Mouse (Mus musculus) 3T3-L1 (cell line): ENCODE results near the gene Gucy1b1.

Experiments used
- DNase-seq: peaks from one replicate; pipeline ENCODE4 v3.0.0-alpha.2; 2015; ENCODE audit warnings: low read depth, low spot score

Gene Gucy1b1

GRCm38 (mm10) chr3:82074201-82074851 is at the start of gene Gucy1b1:
Gene Gucy1b1, minus strand, starts transcription at chr3:82074689.
- DNase-seq: no peak

GRCm38 (mm10) chr3:82118916-82119315 is 44.4 kb upstream of the Gucy1b1 start:
- no peak for DNase-seq

GRCm38 (mm10) chr3:82112439-82112838 is 38.0 kb upstream of the Gucy1b1 start:
- no peak for DNase-seq

GRCm38 (mm10) chr3:82111986-82112385 is 37.5 kb upstream of the Gucy1b1 start:
- DNase-seq: no peak

GRCm38 (mm10) chr3:82108951-82109350 is 34.5 kb upstream of the Gucy1b1 start:
- DNase-seq: no peak

- DNase-seq: no peak
These were observed 29.7 kb upstream of the Gucy1b1 start for GRCm38 (mm10) chr3:82104229-82104628.

- no peak for DNase-seq
These were observed 24.6 kb upstream of the Gucy1b1 start for GRCm38 (mm10) chr3:82099127-82099526.

GRCm38 (mm10) chr3:82096801-82097200 is 22.3 kb upstream of the Gucy1b1 start:
- DNase-seq: no peak

GRCm38 (mm10) chr3:82073741-82074181 is 728 bp downstream of the Gucy1b1 start:
- DNase-seq: no peak

- no peak for DNase-seq
These were observed 6.7 kb downstream of the Gucy1b1 start for GRCm38 (mm10) chr3:82067830-82068229.

- DNase-seq: no peak
These were observed 12.9 kb downstream of the Gucy1b1 start for GRCm38 (mm10) chr3:82061402-82062180.

GRCm38 (mm10) chr3:82057201-82057600 is 17.3 kb downstream of the Gucy1b1 start:
- no peak for DNase-seq

- no peak for DNase-seq
These were observed 20.1 kb downstream of the Gucy1b1 start for GRCm38 (mm10) chr3:82054283-82054974.

GRCm38 (mm10) chr3:82052029-82052428 is 22.5 kb downstream of the Gucy1b1 start:
- DNase-seq: no peak

GRCm38 (mm10) chr3:82051468-82051867 is 23.0 kb downstream of the Gucy1b1 start:
- no peak for DNase-seq

GRCm38 (mm10) chr3:82048681-82049080 is 25.8 kb downstream of the Gucy1b1 start:
- no peak for DNase-seq

GRCm38 (mm10) chr3:82048078-82048477 is 26.4 kb downstream of the Gucy1b1 start:
- no peak for DNase-seq

- peak; percentile 60 for DNase-seq
These were observed 27.3 kb downstream of the Gucy1b1 start for GRCm38 (mm10) chr3:82047100-82047753.

- no peak for DNase-seq
These were observed 28.4 kb downstream of the Gucy1b1 start for GRCm38 (mm10) chr3:82046087-82046486.

GRCm38 (mm10) chr3:82044902-82045301 is 29.6 kb downstream of the Gucy1b1 start:
- no peak for DNase-seq

GRCm38 (mm10) chr3:82043676-82044075 is 30.8 kb downstream of the Gucy1b1 start:
- no peak for DNase-seq
